Mouse (Mus musculus) urinary bladder, adult 2 months (tissue): ENCODE measurements around the gene Pacsin3. TPM values are rescaled to one million over a fixed set of nuclear protein-coding genes. Genes with fewer than 3 reads are reported as not detected.
"Not testable (repeated sequence)": the region's sequence is repeated elsewhere in the genome, so short reads cannot be mapped to it uniquely, and the experiment has no call there.

ENCODE experiments used
- DNase-seq: peaks from one replicate; pipeline ENCODE4 v3.0.0; 2022; ENCODE audit warnings: low spot score
- polyA plus RNA-seq: library from polyadenylated mRNA; depleted of rRNA; stranded (reverse); fragments of >200 nt; gene quantifications from 2 replicates; pipeline ENCODE4 v1.2.3, GENCODE M21; 2012; rRNA removed

The Pacsin3 gene
- polyA plus RNA-seq = 43.3 and 46.7 TPM in 2 replicates

GRCm38 (mm10) chr2:91255661-91256150 is at the start of gene Pacsin3:
Gene Pacsin3 (plus strand): TSS chr2:91255954.
- no peak for DNase-seq

GRCm38 (mm10) chr2:91206254-91206775 is 49.4 kb upstream of the Pacsin3 start:
- DNase-seq = no peak

GRCm38 (mm10) chr2:91213311-91213710 is 42.4 kb upstream of the Pacsin3 start:
- DNase-seq = no peak

GRCm38 (mm10) chr2:91217032-91217431 is 38.7 kb upstream of the Pacsin3 start:
- DNase-seq = no peak

GRCm38 (mm10) chr2:91220501-91220900 is 35.3 kb upstream of the Pacsin3 start:
- DNase-seq = no peak

- no peak for DNase-seq
Observed at GRCm38 (mm10) chr2:91223614-91224013, 32.1 kb upstream of the Pacsin3 start.

- DNase-seq = no peak
Observed at GRCm38 (mm10) chr2:91229735-91230134, 26.0 kb upstream of the Pacsin3 start.

- peak; percentile 75 for DNase-seq
Observed at GRCm38 (mm10) chr2:91236601-91237510, 18.9 kb upstream of the Pacsin3 start, which contains the start of gene Ddb2. Gene Ddb2 (minus strand): TSS chr2:91236982.

- not testable (repeated sequence) for DNase-seq
Observed at GRCm38 (mm10) chr2:91237511-91238080, 18.2 kb upstream of the Pacsin3 start.

GRCm38 (mm10) chr2:91242547-91242946 is 13.2 kb upstream of the Pacsin3 start:
- DNase-seq = no peak

- no peak for DNase-seq
Observed at GRCm38 (mm10) chr2:91243416-91243815, 12.3 kb upstream of the Pacsin3 start.

- DNase-seq = no peak
Observed at GRCm38 (mm10) chr2:91244557-91245228, 11.1 kb upstream of the Pacsin3 start.

- DNase-seq = no peak
Observed at GRCm38 (mm10) chr2:91248366-91248765, 7.4 kb upstream of the Pacsin3 start.

- DNase-seq = no peak
Observed at GRCm38 (mm10) chr2:91252001-91252400, 3.8 kb upstream of the Pacsin3 start.

- no peak for DNase-seq
Observed at GRCm38 (mm10) chr2:91252512-91252911, 3.2 kb upstream of the Pacsin3 start.

GRCm38 (mm10) chr2:91254725-91255380 is 901 bp upstream of the Pacsin3 start:
- DNase-seq = no peak

- DNase-seq = peak; percentile 66
Observed at GRCm38 (mm10) chr2:91256256-91257125, 737 bp downstream of the Pacsin3 start.

- DNase-seq = peak; percentile 51
Observed at GRCm38 (mm10) chr2:91257126-91257980, 1.6 kb downstream of the Pacsin3 start.

- DNase-seq = no peak
Observed at GRCm38 (mm10) chr2:91258054-91258453, 2.3 kb downstream of the Pacsin3 start.
